Mouse (Mus musculus) E14TG2a.4 (cell line): ENCODE results near the gene Zdhhc8.

Experiments used
- H3K27me3 ChIP-seq: 2 replicates; pipeline ENCODE4 v1.6.1; 2014; ENCODE audit warnings: low read length, control low read depth; ENCODE audit not compliant: insufficient read depth
- H3K36me3 ChIP-seq: 2 replicates; pipeline ENCODE4 v1.6.1; 2014; ENCODE audit warnings: low read length, control low read depth; ENCODE audit not compliant: insufficient read depth
- H3K4me1 ChIP-seq: replicated peaks from 2 replicates; pipeline ENCODE4 v1.6.1; 2014; ENCODE audit warnings: low read depth, low read length, control low read depth
- H3K4me3 ChIP-seq: replicated peaks from 2 replicates; pipeline ENCODE4 v1.5.1; 2014; ENCODE audit warnings: mild to moderate bottlenecking, low read length
- H3K9me3 ChIP-seq: 2 replicates; pipeline ENCODE4 v1.6.1; 2014; ENCODE audit warnings: low read length, control low read depth
- CTCF ChIP-seq: conservative IDR thresholded peaks from 2 replicates; pipeline ENCODE4 v1.5.1; 2014; ENCODE audit warnings: low read length
- NANOG ChIP-seq: IDR thresholded peaks from 2 replicates; pipeline ENCODE4 v1.6.1; 2014; ENCODE audit warnings: borderline replicate concordance, low read length, mixed read lengths
- POU5F1 ChIP-seq: IDR thresholded peaks from 2 replicates; pipeline ENCODE4 v1.6.1; 2014; ENCODE audit warnings: low read length, borderline replicate concordance

Zdhhc8 gene

DNA sequence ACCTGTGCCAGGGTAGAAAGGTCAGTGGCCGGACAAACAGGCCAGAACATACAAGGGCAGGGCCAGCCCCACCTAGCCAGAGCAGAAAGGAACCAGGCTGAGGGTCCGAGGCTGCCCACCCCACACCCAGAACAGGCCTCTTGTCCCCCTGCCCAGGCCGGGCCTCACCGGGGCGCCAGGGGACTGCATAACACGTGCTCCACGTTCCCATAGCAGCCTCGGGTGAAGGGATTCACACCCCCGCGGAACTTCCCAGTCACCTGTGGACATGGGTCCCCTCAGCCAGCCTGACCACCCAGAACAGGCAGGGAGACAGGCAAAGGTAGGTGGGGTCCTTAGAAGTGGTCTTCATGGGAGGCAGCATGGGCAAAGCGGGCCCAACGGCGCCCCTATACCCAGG is 7.7 kb downstream of the Zdhhc8 start:
- Histone ChIP-seq H3K9me3 (no peaks in the 10 kb centered on the region), H3K4me1 (peaks cover 28% of the 10 kb centered on the region), H3K36me3 (peaks cover 62% of the 10 kb centered on the region), H3K4me3 (no peak overlapping the region), H3K27me3 (no peaks in the 10 kb centered on the region)
- TF ChIP-seq CTCF, result no peak
- TF ChIP-seq NANOG, result no peak
- no peak for TF ChIP-seq POU5F1

DNA sequence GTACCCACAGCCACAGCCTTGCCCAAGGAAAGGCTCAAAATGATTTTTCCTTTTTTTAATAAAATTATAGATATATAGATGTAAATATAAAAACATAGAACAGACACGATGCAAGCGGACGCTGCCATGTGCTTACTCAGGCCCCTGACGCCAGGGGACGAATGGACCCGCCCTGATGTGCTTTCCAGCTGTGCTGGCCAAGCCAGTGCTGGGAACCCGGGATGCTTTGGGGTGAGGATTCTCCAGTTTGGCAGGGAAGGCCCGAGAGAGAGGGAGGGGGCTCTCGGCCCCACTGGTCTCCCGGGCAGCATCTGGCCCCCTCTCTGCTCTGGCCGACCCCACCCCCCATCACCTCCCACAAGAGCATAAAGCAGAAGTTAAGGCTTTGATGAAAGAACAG is 12.7 kb downstream of the Zdhhc8 start:
- no peaks in the 10 kb centered on the region for H3K9me3 ChIP-seq
- peaks cover 5% of the 10 kb centered on the region; the same call in 1 of the 2 replicates for H3K27me3 ChIP-seq
- H3K36me3 ChIP-seq, result peaks cover 46% of the 10 kb centered on the region
- TF ChIP-seq CTCF (no peak), NANOG (no peak), POU5F1 (no peak)
- peaks cover 14% of the 10 kb centered on the region; the same call in 1 of the 2 replicates for H3K4me1 ChIP-seq
- no peak overlapping the region for H3K4me3 ChIP-seq

DNA sequence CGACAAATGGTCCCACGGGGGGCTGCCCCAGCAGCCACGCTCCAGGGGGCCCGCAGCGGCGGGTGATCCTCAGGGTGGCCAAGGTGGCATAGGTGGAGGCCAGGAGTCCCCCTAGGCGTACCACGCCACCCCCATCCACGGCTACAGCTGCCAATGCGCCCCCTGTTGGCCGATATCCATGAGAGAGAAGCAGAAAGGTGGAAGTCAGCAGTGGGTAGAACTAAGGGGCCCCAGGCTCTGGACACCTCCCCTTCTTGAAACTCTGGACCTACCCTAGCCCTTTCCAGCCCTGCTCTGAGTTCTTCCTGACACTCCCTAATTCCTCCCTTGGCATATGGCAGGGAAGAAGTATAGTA is 13.4 kb downstream of the Zdhhc8 start:
- TF ChIP-seq NANOG, result no peak
- TF ChIP-seq CTCF, result peak; percentile 23
- H3K36me3 ChIP-seq, result peaks cover 39% of the 10 kb centered on the region
- H3K27me3 ChIP-seq, result peaks cover 5% of the 10 kb centered on the region; the same call in 1 of the 2 replicates
- H3K4me1 ChIP-seq, result peaks cover 11% of the 10 kb centered on the region; the same call in 1 of the 2 replicates
- no peaks in the 10 kb centered on the region for H3K9me3 ChIP-seq
- no peak overlapping the region for H3K4me3 ChIP-seq

DNA sequence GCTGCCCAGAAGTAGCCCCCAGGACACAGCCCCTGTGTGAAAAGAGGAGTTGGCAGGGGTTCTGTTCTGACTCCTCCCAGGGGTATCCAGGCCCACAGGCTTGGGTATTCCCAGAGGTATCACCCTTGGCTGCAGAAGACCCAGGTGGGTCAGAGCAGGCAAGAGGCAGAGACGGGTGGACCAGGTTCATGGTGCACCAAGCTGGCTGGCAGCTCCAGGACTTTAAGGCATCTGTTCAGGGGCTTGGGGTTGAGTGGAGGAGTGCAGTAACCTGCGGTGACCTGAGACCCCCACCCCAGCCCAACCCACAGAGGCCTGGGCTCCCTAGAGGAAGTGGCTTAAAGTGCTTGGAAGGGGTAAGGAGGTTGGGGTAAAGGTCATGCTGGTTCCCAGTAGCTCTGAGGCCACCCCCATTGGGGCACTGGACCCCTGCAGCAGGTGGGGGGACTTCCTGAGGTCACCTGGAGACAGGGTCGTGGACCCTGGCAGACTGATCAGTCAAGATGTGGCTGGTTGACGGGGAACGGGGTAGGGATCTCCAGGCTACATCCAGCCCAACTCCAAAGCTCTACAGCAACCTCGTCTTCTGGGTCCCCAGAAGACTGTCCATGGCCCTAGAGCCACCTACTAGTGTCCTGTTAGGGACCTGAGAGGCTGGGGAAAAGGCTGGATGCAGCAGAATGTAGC is 13.9 kb downstream of the Zdhhc8 start:
- H3K4me3 ChIP-seq, result no peak overlapping the region
- TF ChIP-seq CTCF (no peak), NANOG (no peak), POU5F1 (no peak)
- H3K9me3 ChIP-seq, result no peaks in the 10 kb centered on the region
- peaks cover 11% of the 10 kb centered on the region; the same call in 1 of the 2 replicates for H3K4me1 ChIP-seq
- peaks cover 5% of the 10 kb centered on the region; the same call in 1 of the 2 replicates for H3K27me3 ChIP-seq
- peaks cover 34% of the 10 kb centered on the region for H3K36me3 ChIP-seq

DNA sequence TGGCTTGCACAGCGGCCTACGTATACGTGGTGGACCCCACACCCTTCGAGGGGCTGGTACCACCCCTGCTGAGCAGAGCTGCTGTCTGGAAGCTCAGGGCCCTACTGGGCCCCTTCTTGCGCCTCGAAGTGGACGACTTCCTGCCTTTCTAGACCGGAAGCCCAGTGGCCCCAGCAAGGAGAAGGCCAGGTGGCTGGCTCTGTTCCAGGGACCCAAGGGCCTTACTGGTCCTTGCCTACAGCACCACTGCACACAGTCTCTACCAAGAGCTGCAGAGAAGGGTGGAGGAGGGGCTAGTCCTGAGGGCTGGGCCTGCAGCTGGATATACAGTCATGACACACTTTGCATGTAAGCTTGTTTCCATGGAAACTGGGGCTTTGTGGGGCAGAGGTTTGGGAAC is 14.9 kb downstream of the Zdhhc8 start:
- peaks cover 11% of the 10 kb centered on the region; the same call in 1 of the 2 replicates for H3K4me1 ChIP-seq
- no peaks in the 10 kb centered on the region for H3K9me3 ChIP-seq
- TF ChIP-seq CTCF, result no peak
- TF ChIP-seq POU5F1, result no peak
- no peak for TF ChIP-seq NANOG

DNA sequence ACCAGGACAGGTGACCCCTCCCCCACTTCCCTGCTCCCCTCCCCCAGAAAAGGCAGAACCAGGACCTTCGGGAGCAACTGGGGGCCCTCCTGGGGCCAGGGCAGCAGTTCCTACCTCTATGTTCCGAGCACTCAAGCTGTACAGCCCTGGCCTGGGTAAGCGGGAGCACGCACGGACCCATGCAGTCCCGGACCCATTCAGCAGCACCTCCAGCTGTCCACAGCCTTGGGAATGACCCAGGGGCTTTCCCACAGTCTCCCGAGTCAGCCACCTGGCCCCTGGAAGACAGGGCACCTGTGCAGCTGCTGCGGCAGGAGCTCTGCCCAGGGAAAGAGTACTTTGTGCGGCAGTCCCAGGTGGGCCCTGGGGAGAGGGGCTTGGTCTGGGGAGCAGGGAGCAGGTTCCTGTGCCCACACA is 16.3 kb downstream of the Zdhhc8 start:
- peaks cover 7% of the 10 kb centered on the region; the same call in 1 of the 2 replicates for H3K4me1 ChIP-seq
- H3K36me3 ChIP-seq, result peaks cover 14% of the 10 kb centered on the region
- peaks cover 7% of the 10 kb centered on the region; the same call in 1 of the 2 replicates for H3K27me3 ChIP-seq
- no peak overlapping the region for H3K4me3 ChIP-seq
- no peak for TF ChIP-seq CTCF
- no peak for TF ChIP-seq POU5F1
- no peak for TF ChIP-seq NANOG
- H3K9me3 ChIP-seq, result no peaks in the 10 kb centered on the region

More for the DNA sequence above, 14.9 kb downstream of the Zdhhc8 start:
- peaks cover 28% of the 10 kb centered on the region for H3K36me3 ChIP-seq
- H3K4me3 ChIP-seq, result no peak overlapping the region
- peaks cover 5% of the 10 kb centered on the region; the same call in 1 of the 2 replicates for H3K27me3 ChIP-seq

DNA sequence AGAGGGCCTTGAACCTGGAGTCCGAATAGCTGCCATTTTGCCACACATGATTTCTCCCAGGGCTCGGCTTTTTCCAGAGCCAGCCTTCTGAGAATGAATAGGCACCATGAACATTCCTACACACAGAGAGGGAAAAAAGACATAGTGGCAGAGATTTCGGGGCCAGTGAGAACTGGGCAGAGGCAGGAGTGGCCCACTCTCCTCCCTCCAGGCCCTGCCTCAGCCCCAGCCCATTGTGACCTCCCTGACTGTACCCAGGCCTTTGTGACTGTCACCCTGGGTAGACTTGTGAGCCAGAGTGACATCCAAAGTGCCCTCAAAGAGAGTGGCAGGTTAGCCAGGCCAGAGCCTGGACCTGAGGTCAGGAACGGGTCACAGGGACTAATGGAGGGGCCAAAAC is 17.4 kb downstream of the Zdhhc8 start, which contains the start of gene Ccdc188:
Gene Ccdc188 (plus strand): TSS at position 301 of the 400 bp plus-strand sequence.
- TF ChIP-seq CTCF (no peak), NANOG (no peak), POU5F1 (no peak)
- H3K27me3 ChIP-seq, result peaks cover 11% of the 10 kb centered on the region; the same call in 1 of the 2 replicates
- H3K36me3 ChIP-seq, result peaks cover 4% of the 10 kb centered on the region
- no peak within 1 kb of the TSS for H3K4me3 ChIP-seq
- no peaks in the 10 kb centered on the region for H3K9me3 ChIP-seq
- peaks cover 7% of the 10 kb centered on the region; the same call in 1 of the 2 replicates for H3K4me1 ChIP-seq

DNA sequence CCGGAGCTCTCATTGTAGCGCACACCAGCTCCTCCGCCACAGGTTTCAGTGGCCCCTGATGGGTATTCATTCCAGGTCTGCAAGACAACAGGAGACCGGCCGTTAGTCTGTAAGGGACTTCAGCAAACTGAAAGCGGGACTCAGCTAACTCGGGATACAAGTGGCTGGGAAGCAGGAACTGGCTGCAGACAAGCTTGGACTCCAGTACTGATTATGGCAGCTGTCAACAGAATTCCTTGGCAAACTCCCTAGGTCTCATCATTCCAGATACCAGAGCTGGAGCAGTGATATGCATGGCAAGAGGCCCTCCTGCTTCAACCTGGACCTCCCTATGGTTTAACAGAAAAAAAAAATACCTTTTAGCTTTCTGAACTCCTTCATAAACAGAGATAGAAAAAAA is 20.1 kb downstream of the Zdhhc8 start:
- Histone ChIP-seq H3K9me3 (no peaks in the 10 kb centered on the region), H3K27me3 (peaks cover 26% of the 10 kb centered on the region), H3K4me3 (no peak overlapping the region), H3K4me1 (peaks cover 11% of the 10 kb centered on the region), H3K36me3 (no peaks in the 10 kb centered on the region)
- TF ChIP-seq POU5F1 (no peak), CTCF (no peak), NANOG (no peak)
